Mouse (Mus musculus) kidney, adult 2 months (tissue): ENCODE measurements at regions not wholly inside any gene's neighbourhood (a gene's known extent, or its start where the extent isn't known, plus 50 kb on each side); places are given as distances from the start of the nearest gene placed in this dataset.

Experiments
- DNase-seq: peaks from one replicate; pipeline ENCODE4 v3.0.0; 2021
- H3K27ac ChIP-seq: fragments of 200-500 bp; 2 replicates; pipeline ENCODE4 v1.5.1; 2012; ENCODE audit warnings: low read depth, low read length, control low read depth, inconsistent platforms; ENCODE audit not compliant: insufficient read depth
- H3K27me3 ChIP-seq: fragments of 200-500 bp; replicated peaks from 2 replicates; pipeline ENCODE4 v1.6.1; 2012; ENCODE audit warnings: mild to moderate bottlenecking, moderate library complexity, low read length, inconsistent platforms; ENCODE audit not compliant: control insufficient read depth, insufficient read depth
- H3K36me3 ChIP-seq: fragments of 200-500 bp; 2 replicates; pipeline ENCODE4 v1.6.1; 2012; ENCODE audit warnings: mild to moderate bottlenecking, moderate library complexity, low read length, inconsistent platforms; ENCODE audit not compliant: control insufficient read depth, insufficient read depth
- H3K4me1 ChIP-seq: fragments of 200-500 bp; 2 replicates; pipeline ENCODE4 v1.6.1; 2011; ENCODE audit warnings: low read length; ENCODE audit not compliant: control insufficient read depth, insufficient read depth
- H3K4me3 ChIP-seq: fragments of 200-500 bp; 2 replicates; pipeline ENCODE4 v1.5.1; 2011; ENCODE audit warnings: mild to moderate bottlenecking, low read depth, low read length, control low read depth; ENCODE audit not compliant: insufficient read depth
- CTCF ChIP-seq: fragments of 200-500 bp; conservative IDR thresholded peaks from 2 replicates; pipeline ENCODE4 v1.5.1; 2011; ENCODE audit warnings: low read depth, mild to moderate bottlenecking, control low read depth, low read length, moderate library complexity, mixed read lengths; ENCODE audit not compliant: insufficient read depth, insufficient read length
- POLR2A ChIP-seq: fragments of 200-500 bp; IDR thresholded peaks from one replicate; pipeline ENCODE4 v1.6.1; 2011; ENCODE audit warnings: low read depth, low read length, control low read depth
- WGBS: fragments of 180-500 bp; shearing (Covaris S2); methylation state at CpG from one replicate; pipeline ENCODE4 v1.1.7; 2018; 5-methylcytosine and 5-hydroxymethylcytosine counted together

DNA sequence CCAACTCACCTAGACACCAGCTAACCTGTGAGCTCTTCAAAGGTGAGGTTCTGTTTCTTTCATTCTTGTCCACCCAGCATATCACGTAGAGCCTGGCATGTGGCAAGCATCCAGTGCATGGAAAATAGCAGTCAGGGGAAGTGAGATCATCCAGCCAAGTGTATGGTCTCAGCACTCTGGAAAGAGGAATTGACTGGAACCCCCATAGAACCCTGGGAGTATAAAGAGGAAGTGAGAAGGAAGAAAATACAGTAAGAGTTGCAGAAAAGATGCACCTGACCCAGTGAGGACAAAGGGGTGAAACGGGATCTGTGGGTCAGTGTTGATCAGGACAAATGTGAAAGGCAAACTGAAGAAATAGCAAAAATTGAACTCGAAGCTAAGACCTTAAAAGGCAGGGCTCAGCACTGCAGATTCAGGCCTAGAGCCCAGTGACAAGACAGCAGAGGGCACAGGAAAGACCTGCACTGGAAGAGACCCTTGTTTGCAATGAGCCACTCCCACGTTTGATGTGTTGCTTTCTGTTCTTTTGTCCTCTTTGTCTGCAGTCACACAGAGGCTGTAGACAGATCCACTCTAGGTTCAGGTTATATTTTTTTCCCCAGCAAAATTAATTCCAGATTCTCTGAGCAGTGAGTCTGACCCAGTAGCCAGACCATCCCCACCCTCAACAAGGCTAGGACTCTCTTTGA is 86.7 kb upstream of the Slc44a1 start:
- WGBS: 64% methylated on average over 4 of the region's 4 CpGs
- Histone ChIP-seq H3K27ac (no peak overlapping the region), H3K4me3 (no peak overlapping the region), H3K27me3 (no peaks in the 10 kb centered on the region), H3K36me3 (no peaks in the 10 kb centered on the region), H3K4me1 (no peaks in the 10 kb centered on the region)
- peak; percentile 24 for DNase-seq
- TF ChIP-seq POLR2A (no peak), CTCF (no peak)

DNA sequence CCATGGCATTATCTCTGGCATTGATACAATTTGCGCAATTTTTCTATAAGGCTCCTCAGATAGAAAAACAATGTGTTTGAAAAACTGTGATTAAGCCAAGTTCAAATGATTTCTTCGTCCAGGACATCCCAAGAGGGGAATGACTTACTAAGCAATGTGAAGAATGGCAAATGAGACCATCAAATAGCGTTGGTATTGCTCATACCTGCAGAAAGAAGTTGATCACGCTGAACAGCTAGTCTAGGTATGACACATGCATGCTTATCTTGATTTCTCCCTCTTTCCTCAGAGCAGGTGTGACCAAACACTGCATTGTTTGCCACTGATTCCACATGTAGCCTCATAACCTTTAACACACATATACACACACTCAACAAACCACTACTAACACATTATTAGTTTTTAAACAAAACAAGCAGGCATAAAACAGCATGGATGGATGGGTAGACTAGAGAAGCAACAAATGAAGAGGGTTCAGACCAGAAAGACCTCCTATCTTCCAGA is 89.1 kb upstream of the Slc44a1 start:
- H3K4me1 ChIP-seq: no peaks in the 10 kb centered on the region
- WGBS: 94% methylated on average over 4 of the region's 4 CpGs
- no peaks in the 10 kb centered on the region for H3K27me3 ChIP-seq
- no peak for TF ChIP-seq POLR2A
- no peak overlapping the region for H3K27ac ChIP-seq
- DNase-seq: no peak
- no peak overlapping the region for H3K4me3 ChIP-seq
- no peaks in the 10 kb centered on the region for H3K36me3 ChIP-seq

DNA sequence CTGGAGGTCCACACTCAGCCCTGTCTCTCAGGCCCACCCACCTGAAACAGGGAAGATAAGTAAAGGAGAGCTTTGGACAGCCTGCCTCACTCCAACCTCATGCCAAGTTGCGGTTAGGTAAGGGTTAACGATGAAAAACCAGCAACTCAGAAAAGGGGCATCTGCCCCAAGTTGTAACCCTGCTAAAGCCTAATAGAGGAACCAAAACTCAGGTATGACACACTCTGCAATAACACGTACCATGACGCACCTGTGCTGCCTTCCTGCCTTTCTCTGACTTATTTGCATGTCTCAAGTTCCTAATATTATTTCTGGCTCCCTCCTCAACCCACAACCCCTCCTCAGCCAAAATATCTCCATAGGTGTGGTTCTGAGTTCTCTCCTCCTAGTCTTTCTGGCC is 94.9 kb upstream of the Slc44a1 start:
- TF ChIP-seq CTCF (no peak), POLR2A (no peak)
- Histone ChIP-seq H3K4me3 (no peak overlapping the region), H3K36me3 (no peaks in the 10 kb centered on the region), H3K4me1 (no peaks in the 10 kb centered on the region), H3K27ac (no peak overlapping the region), H3K27me3 (no peaks in the 10 kb centered on the region)
- DNase-seq: no peak
- 96% methylated on average over 4 of the region's 4 CpGs for WGBS

DNA sequence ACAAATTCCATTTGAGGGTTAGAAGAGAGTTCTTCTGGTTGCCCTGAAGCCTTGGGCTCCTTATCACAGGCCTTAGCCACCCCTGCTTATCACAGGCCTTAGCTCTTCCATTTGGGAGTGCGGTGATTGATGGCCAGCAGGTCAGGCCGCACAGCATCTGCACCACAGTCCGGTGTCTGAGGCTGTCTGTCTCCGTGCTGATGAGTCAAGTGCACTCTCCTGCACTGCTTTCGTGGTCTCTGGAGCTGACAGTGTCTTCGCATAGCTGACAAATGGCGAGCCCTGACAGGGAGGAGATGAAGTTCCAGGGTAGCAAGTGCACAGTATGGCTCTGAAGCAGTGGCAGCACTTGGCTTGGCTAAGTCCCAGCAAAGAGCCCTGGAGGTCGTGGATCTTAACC is 95.7 kb upstream of the Slc44a1 start:
- no peak for TF ChIP-seq CTCF
- no peak for TF ChIP-seq POLR2A
- Histone ChIP-seq H3K36me3 (no peaks in the 10 kb centered on the region), H3K27me3 (no peaks in the 10 kb centered on the region), H3K4me3 (no peak overlapping the region), H3K4me1 (no peaks in the 10 kb centered on the region), H3K27ac (no peak overlapping the region)
- 68% methylated on average over 8 of the region's 8 CpGs for WGBS
- DNase-seq: no peak

DNA sequence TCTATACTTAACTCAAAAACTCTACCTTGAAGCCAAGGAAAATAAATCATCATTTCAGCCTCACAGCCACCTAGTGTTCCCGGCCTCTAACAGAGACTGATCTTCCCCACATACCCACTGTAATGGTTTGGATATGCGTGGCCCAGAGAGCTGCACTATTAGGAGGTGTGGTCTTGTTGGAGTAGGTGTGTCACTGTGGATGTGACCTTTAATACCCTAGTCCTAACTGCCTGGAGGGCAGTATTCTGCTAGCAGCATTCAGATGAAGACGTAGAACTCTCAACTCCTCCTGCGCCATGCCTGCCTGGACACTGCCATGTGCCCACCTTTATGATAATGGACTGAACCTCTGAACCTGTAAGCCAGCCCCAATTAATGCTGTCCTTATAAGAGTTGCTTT is 99.0 kb upstream of the Slc44a1 start:
- Histone ChIP-seq H3K27ac (no peak overlapping the region), H3K36me3 (no peaks in the 10 kb centered on the region), H3K4me1 (no peaks in the 10 kb centered on the region), H3K4me3 (no peak overlapping the region), H3K27me3 (no peaks in the 10 kb centered on the region)
- WGBS: 84% methylated on average over 4 of the region's 4 CpGs
- no peak for DNase-seq
- no peak for TF ChIP-seq CTCF
- no peak for TF ChIP-seq POLR2A

DNA sequence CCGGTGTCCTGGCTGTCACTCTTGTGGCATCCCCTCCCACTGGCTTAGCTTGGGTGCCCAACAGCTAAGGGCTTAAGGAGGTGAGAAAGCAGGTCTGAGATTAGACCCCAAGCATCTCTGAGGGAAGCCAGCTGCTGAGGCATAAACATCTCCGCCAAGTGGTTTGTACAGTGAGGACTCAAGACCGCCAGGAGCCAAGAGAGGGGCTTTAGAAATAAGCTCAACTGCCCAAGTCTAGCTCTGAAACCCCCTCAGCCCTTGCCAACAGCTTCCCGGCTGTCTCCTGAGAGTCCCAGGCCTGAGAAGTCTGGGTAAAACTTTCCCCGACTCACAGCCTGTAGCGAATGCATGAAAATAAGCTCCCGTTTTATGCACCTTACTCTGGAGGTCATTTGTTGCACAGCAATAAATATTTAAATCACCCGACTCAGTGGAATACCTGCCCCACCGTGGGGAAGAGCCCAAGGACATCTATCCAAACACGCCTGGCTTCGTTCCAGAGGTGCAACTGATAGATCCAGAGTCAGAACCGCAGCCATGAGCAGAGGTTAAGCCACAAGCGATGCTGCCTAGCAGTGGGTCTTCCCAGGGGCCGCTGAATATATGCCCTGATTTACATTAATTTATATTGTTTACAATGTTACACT is 100.1 kb upstream of the Slc44a1 start:
- no peaks in the 10 kb centered on the region for H3K36me3 ChIP-seq
- no peak overlapping the region for H3K4me3 ChIP-seq
- TF ChIP-seq CTCF (no peak), POLR2A (no peak)
- 74% methylated on average over 13 of the region's 14 CpGs for WGBS
- H3K27ac ChIP-seq: no peak overlapping the region
- no peak for DNase-seq
- H3K4me1 ChIP-seq: no peaks in the 10 kb centered on the region
- H3K27me3 ChIP-seq: no peaks in the 10 kb centered on the region

DNA sequence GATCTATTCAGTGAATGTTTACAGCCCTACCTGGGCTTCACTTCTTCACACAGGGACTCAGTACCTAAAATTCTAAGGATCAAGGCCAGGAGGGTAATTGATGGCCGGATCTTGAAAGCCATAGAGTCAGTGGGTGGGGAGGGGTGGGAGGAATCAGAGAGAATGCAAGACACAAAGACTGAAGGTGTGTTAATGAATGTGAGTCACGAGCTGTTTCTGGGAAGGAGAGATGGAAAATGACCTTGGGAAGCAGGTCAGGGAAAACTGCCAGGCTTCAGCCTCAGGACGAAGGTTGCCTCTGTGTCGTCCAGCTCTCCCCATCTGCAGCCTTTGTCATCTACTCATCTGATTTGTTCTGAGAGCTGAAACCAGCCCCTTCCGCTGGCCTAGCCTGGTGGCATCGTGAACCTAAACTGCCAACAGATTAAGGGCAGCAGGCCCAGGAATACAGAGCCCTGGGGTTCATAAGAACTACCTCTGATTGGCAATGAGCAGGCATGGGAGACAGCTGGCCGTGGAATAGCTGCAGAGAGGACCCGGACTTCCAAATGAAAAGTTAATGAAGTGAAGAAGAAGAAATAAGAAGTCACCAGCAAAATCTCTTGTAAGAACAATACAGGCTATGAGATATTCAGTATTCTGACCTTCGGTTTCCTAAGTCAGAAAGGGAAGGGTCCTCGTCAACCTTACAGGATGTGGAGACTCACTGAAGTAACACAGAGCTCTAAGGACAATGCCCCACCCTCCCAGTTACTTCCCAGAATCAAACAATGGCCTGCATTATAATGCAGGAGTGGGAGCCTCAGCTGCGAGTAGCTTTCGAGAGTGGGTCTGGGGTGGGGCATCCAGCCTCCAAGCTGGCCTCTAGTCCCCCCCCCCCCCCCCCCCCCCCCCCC is 100.8 kb upstream of the Slc44a1 start:
- no peaks in the 10 kb centered on the region for H3K4me1 ChIP-seq
- peak; percentile 72 for DNase-seq
- WGBS: 37% methylated on average over 12 of the region's 12 CpGs
- no peaks in the 10 kb centered on the region for H3K27me3 ChIP-seq
- no peak overlapping the region for H3K4me3 ChIP-seq
- TF ChIP-seq CTCF (no peak), POLR2A (no peak)
- no peak overlapping the region for H3K27ac ChIP-seq
- H3K36me3 ChIP-seq: no peaks in the 10 kb centered on the region
